Mouse (Mus musculus) olfactory bulb, adult 2 months (tissue): ENCODE data around the gene Isy1. TPM values are rescaled to one million over a fixed set of nuclear protein-coding genes. Genes with fewer than 3 reads are reported as not detected.
A peak's percentile ranks its signal among the peaks of the same experiment; 100 is the strongest.

ENCODE experiments used
- H3K27ac ChIP-seq: fragments of 200-500 bp; 2 replicates; pipeline ENCODE4 v1.5.1; 2012; ENCODE audit warnings: low read depth, low read length; ENCODE audit not compliant: insufficient read depth
- H3K4me1 ChIP-seq: fragments of 200-500 bp; 2 replicates; pipeline ENCODE4 v1.6.1; 2012; ENCODE audit warnings: low read length; ENCODE audit not compliant: control insufficient read depth, insufficient read depth
- H3K4me3 ChIP-seq: fragments of 200-500 bp; 2 replicates; pipeline ENCODE4 v1.5.1; 2012; ENCODE audit warnings: mild to moderate bottlenecking, low read depth, low read length, moderate library complexity; ENCODE audit not compliant: insufficient read depth
- CTCF ChIP-seq: fragments of 200-500 bp; IDR thresholded peaks from 2 replicates; pipeline ENCODE4 v1.5.1; 2012; ENCODE audit warnings: low read depth, mild to moderate bottlenecking, low read length, moderate library complexity; ENCODE audit not compliant: insufficient read depth
- POLR2A ChIP-seq: fragments of 200-500 bp; IDR thresholded peaks from 2 replicates; pipeline ENCODE4 v1.6.1; 2012; ENCODE audit warnings: mild to moderate bottlenecking, low read depth, low read length, moderate library complexity; ENCODE audit not compliant: insufficient read depth
- WGBS: fragments of 180-500 bp; shearing (Covaris S2); methylation state at CpG from one replicate; pipeline ENCODE4 v1.1.7; 2018; 5-methylcytosine and 5-hydroxymethylcytosine counted together
- polyA plus RNA-seq: library from polyadenylated mRNA; stranded (reverse); fragments of >200 nt; gene quantifications from 2 replicates; pipeline ENCODE4 v1.2.4, GENCODE M21; 2012; ENCODE audit warnings: low replicate concordance; ENCODE audit not compliant: missing spikeins, insufficient read depth, insufficient read length

Gene Isy1
- polyA plus RNA-seq, 1 experiment: 368 TPM

DNA sequence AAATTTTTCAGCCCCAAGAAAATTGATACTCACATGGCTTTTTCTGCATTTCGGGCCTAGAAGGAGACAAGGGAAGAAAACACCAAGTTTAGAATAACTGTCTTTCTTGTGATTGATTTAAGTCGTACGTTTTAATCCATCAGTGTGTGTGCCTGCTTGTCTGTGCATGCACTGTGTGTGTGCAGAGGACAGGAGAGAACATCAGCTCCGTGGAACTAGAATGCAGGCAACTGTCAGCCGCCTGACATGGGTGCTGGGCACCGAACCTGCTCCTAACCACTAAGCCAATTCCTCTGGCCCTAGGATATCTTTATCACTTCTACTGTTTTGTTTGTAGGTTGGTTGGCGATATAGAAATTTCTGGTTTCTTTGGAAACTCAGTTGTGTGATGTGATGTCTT lies 2.9 kb downstream of the Isy1 start, which contains the start of gene Gm45140:
Gene Gm45140, minus strand, starts transcription at position 101 of the 400 bp plus-strand sequence.
- Histone ChIP-seq H3K4me3 (no peak within 1 kb of the TSS), H3K4me1 (no peaks in the 10 kb centered on the region), H3K27ac (no peak within 1 kb of the TSS)
- no peak for TF ChIP-seq POLR2A
- no peak for TF ChIP-seq CTCF
- WGBS: 97% methylated on average over 7 of the region's 7 CpGs

GRCm38 (mm10) chr6:87820366-87820765 lies 18.2 kb downstream of the Isy1 start:
- TF ChIP-seq POLR2A: no peak
- no peak for TF ChIP-seq CTCF
- 94% methylated on average over 2 of the region's 2 CpGs for WGBS
- Histone ChIP-seq H3K27ac (no peak overlapping the region), H3K4me1 (no peaks in the 10 kb centered on the region), H3K4me3 (no peak overlapping the region)

GRCm38 (mm10) chr6:87814486-87814885 lies 24.1 kb downstream of the Isy1 start:
- no peak for TF ChIP-seq POLR2A
- no peak for TF ChIP-seq CTCF
- Histone ChIP-seq H3K4me1 (peaks cover 16% of the 10 kb centered on the region), H3K27ac (no peak overlapping the region), H3K4me3 (no peak overlapping the region)
- 89% methylated on average over 5 of the region's 5 CpGs for WGBS

GRCm38 (mm10) chr6:87812656-87813055 lies 25.9 kb downstream of the Isy1 start:
- peaks cover 19% of the 10 kb centered on the region for H3K4me1 ChIP-seq
- WGBS: 86% methylated on average over 1 of the region's 1 CpGs
- 0 out of 2 replicates have a peak overlapping the region, but pooled peaks have one; percentile 22 for H3K27ac ChIP-seq
- TF ChIP-seq CTCF (no peak), POLR2A (no peak)
- no peak overlapping the region for H3K4me3 ChIP-seq

DNA sequence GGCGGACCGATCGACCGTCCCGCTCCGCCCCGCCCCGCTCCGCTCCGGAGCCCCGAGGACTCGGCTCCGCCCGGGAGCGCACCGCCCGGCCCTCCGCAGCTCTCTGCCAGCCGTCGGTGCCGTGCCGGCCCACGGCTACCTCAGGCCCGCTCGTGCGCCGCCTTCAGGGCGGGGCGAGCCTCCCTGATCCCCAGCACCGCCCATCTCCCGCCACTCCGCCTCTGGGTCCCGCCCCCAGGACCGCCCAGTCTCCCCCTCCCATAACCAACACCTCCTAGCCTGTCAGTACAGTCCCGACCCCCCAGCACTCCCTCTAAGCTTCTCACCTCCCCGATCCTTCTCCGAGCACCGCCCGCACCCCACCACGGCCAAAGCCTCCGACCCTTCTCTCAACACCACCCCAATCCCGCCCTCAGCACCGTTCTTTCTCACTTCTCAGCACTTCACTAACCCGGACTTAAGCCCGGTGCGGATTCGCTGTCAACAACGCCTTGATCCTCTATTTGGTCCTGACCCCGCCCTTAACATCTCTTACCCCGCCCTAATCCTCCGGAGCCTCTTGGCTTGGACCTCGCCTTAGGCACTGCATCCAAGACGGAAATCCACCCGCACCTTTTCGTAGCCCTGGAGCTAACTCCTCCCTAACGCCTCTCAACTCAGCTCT lies 26.8 kb downstream of the Isy1 start, which contains the start of gene Rab43:
Gene Rab43, minus strand, starts transcription at position 490 of the 664 bp plus-strand sequence.
- Histone ChIP-seq H3K4me3 (peak within 1 kb of the TSS; percentile 77), H3K4me1 (peaks cover 19% of the 10 kb centered on the region), H3K27ac (peak within 1 kb of the TSS; percentile 44; the same call in 1 of the 2 replicates)
- 1% methylated on average over 55 of the region's 56 CpGs for WGBS
- no peak for TF ChIP-seq CTCF
- peak; percentile 81 for TF ChIP-seq POLR2A

DNA sequence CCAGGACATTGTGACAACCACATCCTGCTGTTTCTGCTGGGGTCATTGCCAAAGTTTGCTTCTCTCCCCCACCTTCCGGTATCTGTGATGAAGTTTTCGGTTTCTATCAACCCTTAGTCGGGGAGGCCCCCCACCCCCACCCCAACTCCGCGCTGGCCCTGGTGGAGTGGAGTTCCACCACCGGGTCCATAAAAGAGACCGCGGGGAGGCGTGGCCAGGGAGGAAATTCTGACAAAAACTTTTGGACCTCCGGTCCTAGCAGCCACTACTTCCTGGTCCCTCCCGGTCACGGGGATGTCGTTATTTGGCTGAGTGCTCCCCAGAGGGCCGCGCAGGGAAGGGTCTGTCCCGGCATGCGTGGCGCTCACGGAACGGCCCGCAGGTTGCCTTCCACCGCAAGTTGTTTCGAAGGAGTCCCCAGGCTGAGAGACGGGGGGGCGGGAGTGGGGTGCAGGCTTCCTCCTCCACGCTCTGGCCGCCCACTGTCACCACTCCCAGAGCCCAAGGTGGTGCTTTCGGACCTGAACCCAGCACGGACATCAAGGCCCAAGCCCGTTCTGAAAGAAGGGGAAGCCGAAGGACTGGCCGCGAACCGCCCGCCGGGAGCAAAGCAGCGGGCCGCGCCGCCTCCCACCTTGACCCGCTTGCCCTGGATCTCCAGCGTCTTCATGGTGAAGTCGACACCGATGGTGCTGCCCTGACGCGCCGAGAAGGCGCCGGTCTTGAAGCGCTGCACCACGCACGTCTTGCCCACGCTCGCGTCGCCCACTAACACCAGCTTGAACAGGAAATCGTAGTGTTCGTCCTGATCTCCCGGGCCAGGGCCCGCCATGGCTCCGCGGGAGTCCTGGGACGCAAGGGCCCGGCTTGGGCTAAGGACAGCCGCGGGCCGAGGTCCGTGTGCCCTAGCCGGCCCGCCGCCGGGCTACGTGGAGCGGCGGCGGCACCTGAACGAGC lies 27.6 kb downstream of the Isy1 start:
- no peak for TF ChIP-seq POLR2A
- no peak for TF ChIP-seq CTCF
- H3K4me3 ChIP-seq: peak overlapping the region; percentile 77
- WGBS: under 1% methylated on average over 76 of the region's 77 CpGs
- peaks cover 19% of the 10 kb centered on the region for H3K4me1 ChIP-seq
- H3K27ac ChIP-seq: peak overlapping the region; percentile 44; the same call in 1 of the 2 replicates

DNA sequence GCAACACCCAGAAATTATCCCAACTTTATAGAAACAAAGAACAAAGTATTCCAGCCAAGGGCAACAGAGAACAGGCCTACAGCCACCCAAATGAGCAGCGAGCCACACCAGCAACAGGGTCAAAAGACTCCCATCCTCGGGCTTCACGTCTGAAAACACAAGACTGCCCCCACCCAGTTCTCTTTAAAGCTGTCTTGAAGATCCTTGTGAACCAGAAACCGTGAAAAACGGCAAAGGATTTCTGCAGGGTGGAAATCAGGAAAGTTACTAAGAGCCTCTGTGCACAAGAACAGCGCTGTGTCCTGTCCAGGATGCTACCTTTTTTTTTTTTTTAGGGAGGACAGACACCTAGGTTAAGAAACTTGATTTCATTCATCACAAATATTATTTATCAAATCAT lies 28.3 kb downstream of the Isy1 start:
- H3K27ac ChIP-seq: no peak overlapping the region
- H3K4me1 ChIP-seq: peaks cover 19% of the 10 kb centered on the region
- peak overlapping the region; percentile 77 for H3K4me3 ChIP-seq
- TF ChIP-seq CTCF: no peak
- TF ChIP-seq POLR2A: no peak
- 44% methylated on average over 6 of the region's 6 CpGs for WGBS

- Histone ChIP-seq H3K4me3 (no peak overlapping the region), H3K27ac (no peak overlapping the region; the same call in 1 of the 2 replicates), H3K4me1 (peaks cover 19% of the 10 kb centered on the region)
- TF ChIP-seq CTCF (no peak), POLR2A (no peak)
- WGBS: 74% methylated on average over 6 of the region's 6 CpGs
Observed at GRCm38 (mm10) chr6:87809651-87810161, 28.9 kb downstream of the Isy1 start.
